Mouse (Mus musculus): ENCODE measurements around the gene Btbd35f18. TPM values are rescaled to one million over a fixed set of nuclear protein-coding genes. Genes with fewer than 3 reads are reported as not detected.
"Not testable (repeated sequence)": the region's sequence is repeated elsewhere in the genome, so short reads cannot be mapped to it uniquely, and the experiment has no call there.

Gene Btbd35f18
- total RNA-seq (2021): not detected
- long read RNA-seq, experiment 1: 0 reads
- long read RNA-seq, experiment 2: 0 reads

DNA sequence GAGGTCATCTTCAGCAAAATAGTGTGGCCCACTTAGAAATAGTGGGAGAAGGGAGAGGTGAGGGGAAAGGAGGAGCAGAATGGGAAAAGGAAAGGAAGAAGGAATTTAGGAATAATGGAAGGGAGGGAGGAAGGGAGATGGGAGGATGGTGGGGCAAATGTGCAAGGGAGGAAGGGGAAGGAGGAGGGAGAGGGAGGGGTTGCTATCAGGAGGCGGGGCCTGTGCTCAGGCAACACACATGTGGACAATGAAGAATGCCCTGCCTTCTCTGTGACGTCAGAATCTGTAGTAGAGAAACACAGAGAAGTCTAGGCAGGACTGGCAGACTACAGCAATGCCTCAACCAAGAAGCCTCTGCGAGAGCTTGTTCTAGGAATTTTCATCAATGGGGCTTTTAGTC lies at the start of gene Btbd35f18:
Gene Btbd35f18, plus strand, starts transcription at position 301 of the 400 bp plus-strand sequence.
- DNase-seq (ENCODE audit: low spot score in 2 of 2): not testable (repeated sequence)

Other genes with a start within 250 kb of the Btbd35f18 start
- not detected for gene Btbd35f10, start 52.7 kb downstream of the Btbd35f18 start, total RNA-seq (2021)

Data from gastrocnemius, postnatal 4 days (tissue).